Mouse (Mus musculus) embryonic fibroblast, embryonic 13.5 days (primary cell): ENCODE results near the gene Chd1.

ENCODE experiments used
- CTCF ChIP-seq: IDR thresholded peaks from 2 replicates; pipeline ENCODE4 v1.5.1; 2011; ENCODE audit warnings: mild to moderate bottlenecking, control low read depth, low read length, moderate library complexity, borderline replicate concordance; ENCODE audit not compliant: insufficient read depth
- POLR2A ChIP-seq: IDR thresholded peaks from 2 replicates; pipeline ENCODE4 v1.6.1; 2011; ENCODE audit warnings: low read depth, mild to moderate bottlenecking, control low read depth, low read length, moderate library complexity

DNA sequence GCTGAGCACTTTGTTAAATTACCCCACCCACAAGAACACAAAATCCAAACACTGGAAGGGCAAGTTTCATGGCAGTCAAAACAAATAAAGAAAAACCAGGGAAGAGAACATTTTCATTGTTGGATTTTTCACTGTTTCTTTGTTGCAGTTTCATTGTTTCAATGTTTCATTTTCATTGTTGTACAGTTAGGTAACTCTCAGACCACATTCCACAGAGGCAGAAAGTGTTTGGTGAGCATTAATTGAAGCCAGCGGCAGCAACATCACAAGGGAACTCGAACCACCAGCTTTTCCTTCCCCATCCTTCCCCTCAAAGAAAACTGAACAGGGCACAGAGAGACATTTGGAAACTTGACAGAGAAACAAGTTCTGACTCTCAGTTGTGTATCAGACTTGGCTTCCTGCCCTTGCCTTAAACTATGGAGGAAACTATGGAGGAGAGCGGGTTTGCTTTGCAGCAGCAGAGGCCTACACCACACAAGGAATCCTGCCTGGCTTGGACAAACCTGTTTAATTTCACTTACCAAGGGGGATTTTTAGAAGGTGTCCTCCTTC is 109.0 kb downstream of the Chd1 start:
- TF ChIP-seq CTCF (no peak), POLR2A (no peak)
